Mouse (Mus musculus) kidney, adult 9 months (tissue): Measurements from ENCODE around the gene Rplp1.

Experiments used
- DNase-seq: peaks from one replicate; pipeline ENCODE4 v3.0.0; 2022

Gene Rplp1

DNA sequence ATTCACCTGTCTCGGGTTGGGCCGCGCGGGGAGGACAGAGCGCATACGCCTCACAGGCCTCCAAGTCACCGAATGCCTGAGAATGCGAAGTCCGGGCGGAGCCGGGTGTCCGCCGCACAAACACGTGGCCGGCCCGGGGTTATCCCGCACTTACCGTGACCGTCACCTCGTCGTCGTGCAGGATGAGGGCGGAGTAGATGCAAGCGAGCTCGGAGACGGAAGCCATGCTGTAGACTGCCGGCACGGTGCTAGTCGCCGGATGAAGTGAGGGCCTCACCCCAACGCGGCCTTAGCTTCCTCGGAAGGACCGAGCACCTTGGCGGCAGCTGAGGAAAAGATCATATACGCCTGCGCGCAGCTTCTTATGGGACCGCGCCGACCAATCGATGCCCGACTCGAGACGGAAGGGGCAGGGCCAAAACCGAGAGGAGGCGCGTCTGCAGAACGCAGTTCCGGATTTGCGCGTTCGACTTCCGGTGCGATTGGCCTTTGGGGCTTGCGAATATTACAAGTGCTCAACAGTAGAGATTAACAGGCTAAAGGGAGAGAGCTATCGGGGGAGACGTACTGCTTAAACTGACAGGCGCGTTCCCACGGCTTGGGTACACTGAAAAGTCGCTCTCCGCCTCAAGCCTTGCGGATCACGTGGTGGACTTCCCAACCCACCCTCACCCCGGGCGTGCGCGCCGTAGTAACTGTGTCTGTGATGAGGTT is at the start of gene Rplp1:
Gene Rplp1, minus strand, starts transcription at position 340 of the 714 bp plus-strand sequence.
- DNase-seq, result peak; percentile 98

DNA sequence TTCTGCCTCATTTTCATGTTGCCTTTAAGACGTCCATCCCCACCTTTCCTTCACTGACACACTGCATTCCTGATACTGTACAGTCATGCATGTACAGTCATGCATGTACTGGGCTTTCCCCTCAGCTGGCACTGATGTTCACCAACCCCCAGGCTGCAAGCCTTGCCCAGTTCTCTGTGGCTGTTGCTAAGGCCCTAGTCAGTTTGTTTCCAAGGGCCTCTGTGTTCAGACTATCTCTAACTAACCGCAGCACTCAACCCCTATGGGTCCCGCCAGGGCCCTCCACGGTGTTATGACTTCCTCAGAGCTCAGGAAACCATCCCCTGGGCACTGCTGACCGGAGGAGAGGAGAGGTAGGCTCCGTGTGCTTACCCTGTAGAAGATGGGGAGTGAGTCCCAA is 49.0 kb upstream of the Rplp1 start:
- no peak for DNase-seq

DNA sequence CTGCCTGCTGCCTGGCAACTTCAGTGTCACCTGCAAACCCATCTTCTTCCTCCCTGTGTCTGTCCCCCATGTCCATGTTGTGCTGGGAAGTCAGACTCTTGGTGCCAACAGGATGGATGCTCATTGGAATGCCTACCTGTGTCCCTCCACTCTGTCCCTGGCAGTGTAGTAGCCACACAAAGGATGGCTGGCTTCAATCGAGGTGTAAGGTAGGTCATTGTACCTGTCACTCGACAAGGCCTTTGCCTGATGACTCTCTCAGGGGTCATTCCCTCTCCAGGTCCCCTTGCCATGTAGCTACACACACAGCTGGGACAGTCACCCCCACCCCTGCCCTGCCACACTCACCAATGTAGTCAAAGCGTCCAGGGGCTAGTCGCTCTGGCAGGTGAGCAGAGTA is 46.8 kb upstream of the Rplp1 start:
- DNase-seq, result no peak

DNA sequence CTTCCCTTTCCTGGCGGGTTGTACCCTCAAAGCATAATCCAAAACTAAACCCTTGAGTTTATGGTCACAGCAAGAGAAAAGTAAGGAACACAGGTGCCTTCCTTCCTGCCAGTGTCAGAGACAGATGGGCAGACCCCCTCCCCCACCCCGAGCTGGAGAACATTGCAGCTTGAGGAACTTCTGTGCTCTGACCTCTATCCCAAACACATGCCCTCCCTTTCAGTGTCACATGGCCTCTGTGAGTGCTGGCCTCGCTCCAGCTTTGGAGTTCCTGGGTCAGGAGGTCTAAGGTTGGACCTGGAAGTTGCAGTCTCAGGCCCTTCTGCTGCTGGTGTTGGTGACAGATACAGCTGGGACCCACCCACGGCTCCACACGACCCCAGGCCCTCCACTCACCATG is 46.4 kb upstream of the Rplp1 start:
- peak; percentile 78 for DNase-seq

DNA sequence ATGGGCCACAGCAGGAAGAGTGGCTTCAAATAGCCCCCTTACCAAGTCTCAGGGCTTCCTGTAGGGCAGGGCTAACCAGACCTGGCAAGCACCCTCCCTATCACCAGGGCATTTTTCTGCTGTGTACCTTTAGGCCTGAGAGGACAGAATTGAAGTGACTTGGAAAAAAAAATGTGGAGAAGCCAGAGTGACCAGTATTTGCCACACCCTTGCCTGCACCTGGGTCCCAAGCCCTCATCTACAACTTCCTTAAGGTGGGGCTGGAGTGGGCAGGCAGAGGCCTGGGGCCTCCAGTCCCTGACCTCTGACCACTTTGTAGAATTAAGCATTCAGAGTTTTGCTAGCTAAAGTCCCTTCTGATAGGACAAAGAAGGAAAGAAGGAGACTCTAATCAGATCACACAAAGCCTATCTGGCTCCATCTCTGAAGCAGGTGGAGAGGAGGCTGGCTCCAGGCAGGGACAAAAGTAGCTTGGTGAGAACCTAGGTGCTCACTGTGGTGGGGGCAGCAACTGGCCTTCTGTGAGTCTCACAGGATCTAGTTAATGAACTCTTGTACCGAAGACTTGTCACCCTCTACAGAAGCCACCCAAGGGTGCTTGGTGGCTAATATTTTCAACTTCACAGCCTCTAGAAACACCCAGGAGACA is 45.7 kb upstream of the Rplp1 start:
- DNase-seq, result no peak

DNA sequence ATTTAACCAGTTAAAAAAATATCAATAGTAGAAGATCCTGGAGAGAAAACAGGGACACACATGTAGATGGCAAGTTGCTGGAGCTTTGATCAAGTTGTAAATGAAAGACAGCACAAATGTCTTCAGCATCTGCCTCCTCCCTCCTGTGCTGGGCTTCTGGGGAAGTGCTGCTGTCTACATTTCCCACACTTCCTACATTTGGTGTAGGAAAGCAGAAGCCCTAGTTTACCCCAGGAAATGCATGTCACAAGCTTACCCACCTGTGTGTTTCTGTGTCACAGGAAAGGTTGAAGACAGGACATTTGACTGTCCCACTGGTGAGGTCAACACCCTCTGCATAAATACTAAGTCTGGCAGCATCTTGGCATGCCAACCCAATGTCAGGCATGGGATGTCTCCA is 40.4 kb upstream of the Rplp1 start:
- DNase-seq, result no peak

DNA sequence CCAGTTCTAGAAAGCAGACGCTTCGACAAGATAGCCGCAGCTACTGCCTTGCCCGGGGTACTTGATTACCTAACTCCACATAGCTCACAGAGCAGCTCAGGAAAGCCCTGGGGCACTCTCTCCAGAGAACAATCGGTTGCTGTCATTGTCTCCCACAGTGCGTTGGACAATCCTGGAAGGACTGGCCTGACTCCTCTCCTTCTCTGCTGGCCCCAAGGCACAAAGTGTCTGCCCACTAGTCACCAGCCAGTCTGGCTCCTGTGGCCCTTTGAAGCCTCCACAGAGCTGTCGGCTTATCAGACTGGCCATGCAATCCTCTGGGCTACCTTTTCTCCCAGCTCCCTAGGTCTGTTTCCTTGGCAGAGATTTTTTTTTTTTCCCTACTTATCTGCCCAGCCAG is 37.9 kb upstream of the Rplp1 start:
- DNase-seq, result no peak

DNA sequence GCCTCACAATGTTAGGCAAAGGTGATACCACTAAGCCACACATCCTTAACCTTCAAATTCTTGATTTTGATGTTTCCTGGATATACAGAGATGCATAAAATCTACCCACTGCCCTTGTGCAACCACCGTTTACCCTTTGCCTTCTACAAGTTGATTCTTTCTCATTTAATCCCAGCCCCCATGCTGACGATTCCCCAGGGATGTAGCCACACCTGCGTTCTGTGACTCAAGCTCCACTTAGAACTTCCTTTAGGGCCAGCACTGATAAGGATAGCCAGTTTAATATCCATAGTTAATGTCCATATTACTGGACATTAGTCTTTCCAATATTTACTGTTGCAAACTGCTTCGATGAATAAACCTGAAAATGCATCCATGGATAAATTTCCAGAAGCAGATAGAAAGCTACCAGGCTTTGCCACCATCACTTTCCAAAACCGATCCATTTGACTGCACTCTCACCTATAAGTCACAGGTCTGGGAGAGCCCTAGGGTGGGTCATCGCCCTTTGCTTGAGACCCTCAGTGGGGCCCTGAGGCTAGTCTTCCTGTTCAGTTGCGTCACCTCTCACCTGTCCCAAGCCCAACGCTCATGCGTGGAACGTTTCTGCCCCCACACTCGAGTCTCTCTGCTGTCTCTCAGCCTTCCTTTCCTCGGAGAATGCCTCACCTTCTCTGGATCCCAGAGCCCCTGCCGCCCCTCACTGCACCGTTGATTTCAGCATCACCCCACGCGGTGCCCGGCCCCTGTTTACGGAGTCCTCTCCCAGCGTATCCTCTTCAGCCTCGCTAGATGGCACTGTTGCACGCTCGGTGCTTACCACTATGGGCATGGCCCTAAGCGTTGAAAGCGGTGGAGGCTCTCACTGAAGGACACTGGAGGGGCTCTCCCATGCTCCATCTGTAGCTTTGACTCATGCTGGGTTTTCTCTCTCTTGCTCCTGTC is 33.3 kb upstream of the Rplp1 start:
- DNase-seq, result peak; percentile 71

DNA sequence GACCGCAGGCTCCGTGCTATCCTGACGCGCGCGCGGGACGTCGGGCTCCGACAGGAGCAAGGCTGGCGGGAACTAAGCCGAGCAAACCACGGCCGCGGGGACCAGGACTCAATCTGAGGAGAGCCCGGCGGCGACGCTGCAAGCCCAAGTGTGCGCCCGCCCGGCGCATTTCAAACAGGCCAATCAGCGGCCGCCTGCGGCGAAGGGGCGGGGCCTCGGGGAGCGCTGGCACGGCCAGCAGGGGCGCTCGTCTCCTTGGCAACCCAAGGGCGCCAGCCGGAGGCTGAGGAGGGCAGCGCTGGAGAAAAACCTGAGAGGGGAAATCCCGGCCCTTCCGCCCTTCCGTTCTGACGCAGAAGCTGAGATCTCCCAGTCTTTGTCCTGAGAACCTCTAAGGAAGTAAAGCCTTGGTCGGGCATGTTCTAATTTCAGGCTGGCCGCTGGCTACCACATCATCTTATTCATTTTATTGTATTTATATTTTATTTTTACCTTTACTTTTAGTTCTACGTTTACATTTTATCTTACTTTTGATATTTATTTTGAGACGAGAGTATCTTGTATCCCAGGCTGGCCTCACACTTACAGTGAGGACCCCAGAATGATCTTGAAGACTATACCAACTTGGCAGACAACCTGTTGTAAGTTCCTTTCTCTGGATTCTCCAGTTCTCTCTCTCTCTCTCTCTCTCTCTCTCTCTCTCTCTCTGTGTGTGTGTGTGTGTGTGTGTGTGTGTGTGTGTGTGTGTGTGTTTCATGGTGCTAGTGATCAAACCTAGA is 32.5 kb upstream of the Rplp1 start, which contains the start of gene Kif23:
Gene Kif23, minus strand, starts transcription at position 152 of the 779 bp plus-strand sequence.
- DNase-seq, result peak; percentile 96

DNA sequence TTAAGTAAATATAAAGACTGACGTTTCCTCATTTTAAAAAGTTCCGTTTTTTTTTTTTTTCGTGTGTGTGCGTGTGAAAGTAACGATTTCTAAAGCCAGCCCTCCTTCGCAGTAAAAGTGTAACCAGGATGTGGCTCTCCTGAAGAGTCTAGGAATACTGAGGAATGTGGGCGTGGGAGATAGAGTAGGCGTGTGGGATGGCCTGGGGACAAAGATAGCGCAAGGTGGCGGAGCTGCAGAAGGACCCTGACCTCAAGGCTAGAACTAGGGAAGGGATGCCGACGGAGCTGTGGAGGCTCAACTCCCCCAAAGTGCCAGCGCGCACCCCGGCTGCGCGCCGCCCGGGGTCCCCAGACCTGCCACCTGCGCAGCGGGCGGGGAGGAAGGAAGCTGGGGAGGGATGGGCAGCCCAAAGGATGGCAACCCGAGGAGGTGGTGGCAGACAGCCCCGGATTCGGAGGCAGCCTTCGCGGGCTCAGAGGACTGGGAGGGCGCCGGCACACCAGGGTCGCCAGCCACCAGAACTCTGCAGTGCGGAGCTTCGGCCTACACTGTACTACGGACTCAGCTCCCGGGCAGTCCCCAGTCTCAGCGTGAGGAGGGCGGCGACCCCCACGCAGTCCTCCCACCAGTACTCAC is 31.8 kb upstream of the Rplp1 start:
- peak; percentile 22 for DNase-seq

DNA sequence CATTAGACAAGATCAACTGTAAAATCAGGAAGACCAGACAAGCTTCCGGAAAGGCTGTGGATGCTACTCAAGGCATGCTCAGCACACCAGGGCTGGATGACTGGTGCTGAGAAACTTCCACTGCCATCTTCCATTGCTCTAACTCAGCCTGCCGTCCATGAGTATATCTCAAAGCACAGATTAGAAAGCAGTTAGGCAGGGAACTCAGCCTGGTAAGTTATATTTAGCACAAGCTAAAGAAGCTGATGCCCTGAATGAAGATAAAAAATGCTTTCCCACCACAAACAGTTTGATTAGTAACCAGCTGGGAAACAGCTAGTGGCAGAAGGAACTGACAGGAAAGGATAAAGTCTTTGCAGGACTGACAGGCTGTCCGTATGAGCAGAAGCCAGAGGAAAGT is 26.7 kb upstream of the Rplp1 start:
- DNase-seq, result no peak

DNA sequence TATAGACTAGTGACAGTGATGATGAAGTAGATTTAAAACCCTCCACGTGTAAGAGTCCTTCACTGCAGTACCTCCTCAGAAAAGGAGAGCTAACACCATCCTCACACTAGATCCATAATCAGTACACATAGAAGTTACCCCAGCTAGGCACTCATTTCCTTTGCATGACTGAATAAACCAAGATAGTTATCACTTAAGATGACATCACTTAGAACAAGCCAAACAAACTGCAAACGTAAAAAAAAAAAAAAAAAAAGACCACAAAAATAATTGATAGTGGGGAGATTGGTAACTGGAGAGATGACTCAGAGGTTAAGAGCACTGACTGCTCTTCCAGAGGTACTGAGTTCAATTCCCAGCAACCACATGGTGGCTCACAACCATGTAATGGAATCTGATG is 19.0 kb upstream of the Rplp1 start:
- no peak for DNase-seq

DNA sequence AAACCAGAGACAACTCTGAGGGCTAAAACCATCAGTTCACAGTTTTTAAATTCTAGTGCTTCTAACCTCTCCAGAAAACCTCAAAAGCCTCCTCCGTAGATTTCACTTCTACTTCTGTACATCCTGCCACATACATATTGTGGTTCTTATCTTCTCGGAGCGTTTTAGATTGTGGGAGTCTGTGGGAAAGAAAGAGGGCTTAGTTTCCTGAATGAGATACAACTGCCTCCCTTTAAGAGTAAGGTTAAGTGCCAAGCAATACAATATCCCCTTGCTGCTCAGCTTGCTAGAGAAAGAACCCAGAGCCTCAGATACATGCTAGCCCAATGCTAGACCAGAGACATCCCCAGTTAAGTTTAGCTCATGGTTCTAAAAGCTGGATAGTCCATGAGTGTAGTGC is 17.7 kb upstream of the Rplp1 start:
- DNase-seq, result no peak

DNA sequence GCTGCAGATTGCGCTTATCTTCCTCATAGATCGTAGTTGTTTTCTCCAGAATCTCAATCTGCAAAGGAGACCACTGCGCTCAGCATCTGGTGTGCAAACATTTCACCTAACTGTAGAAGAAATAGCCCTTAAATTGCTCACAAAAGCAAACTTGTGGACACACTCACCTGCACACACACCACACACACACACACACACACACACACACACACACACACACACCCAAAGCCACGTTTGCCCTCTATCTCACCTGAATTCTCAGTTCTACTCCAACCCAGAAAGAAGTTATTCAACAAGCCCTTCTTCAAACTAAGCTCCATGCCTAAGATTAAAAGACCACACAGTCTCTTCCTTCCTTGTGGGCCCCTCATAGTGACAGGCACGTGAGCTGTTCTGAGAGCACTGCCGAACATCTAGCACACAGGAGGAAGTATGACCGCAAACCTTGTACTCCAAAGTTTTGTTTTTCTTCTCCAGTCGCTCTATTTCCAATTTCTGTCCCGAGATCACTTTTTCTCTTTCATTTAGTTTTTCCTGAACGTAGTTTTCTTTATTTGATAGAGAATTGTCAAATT is 10.8 kb upstream of the Rplp1 start:
- DNase-seq, result no peak

DNA sequence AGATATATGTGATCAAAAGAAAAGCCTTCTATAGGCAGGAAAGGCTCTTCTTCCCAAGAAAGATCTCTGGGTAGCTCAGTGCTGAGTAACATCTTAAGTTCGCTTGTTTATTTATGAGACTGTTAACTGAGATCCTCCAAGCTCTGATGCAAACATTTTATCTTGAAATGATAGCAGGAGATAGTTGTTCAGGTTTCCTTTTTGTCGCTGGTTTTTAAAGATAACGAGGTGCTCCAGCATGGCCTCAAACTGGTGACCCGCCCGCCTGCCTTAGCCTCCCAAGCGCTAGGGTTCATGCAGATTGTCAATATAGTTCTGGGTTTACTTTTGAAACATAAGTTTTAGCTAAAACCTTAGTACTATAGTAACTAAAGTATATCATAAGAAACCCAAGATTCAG is 6.0 kb upstream of the Rplp1 start:
- no peak for DNase-seq

DNA sequence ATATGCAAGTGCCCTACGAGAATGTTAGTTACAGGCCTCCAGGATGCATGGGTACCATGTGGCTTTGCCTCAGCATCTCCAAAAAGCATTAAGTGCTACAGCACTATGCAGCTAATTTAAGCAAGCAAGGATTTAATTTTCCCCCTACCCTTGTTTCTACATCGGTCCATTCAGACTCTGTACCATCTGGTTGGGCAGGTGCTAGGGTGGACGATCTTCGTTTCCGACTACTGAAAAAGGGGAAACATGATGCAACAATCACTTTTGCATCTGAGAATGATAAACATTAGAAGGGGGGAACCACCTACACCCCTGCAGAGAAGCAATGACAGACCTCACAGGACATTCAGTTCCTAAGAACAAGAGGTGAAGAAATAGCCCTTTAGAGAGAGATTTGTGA is 5.1 kb upstream of the Rplp1 start:
- DNase-seq, result no peak

DNA sequence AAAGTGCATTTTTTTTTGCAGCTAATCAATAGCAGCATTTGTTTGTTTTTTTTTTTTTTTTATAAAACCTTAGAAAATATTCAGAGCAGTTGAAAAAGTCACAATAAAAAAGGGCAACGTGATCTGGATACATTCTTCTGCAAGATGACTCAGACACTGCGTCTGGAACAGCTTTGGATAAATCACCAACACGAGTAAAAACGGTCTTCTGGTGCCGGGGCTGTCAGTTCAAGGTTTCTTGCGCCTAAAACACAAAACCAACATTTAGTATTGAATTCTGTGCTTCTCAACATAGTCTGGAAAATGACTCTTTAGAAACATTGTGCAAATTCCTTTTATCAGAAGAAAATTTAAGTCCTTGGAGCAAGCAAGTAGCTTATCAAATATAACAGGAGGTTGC is 3.1 kb upstream of the Rplp1 start:
- no peak for DNase-seq

DNA sequence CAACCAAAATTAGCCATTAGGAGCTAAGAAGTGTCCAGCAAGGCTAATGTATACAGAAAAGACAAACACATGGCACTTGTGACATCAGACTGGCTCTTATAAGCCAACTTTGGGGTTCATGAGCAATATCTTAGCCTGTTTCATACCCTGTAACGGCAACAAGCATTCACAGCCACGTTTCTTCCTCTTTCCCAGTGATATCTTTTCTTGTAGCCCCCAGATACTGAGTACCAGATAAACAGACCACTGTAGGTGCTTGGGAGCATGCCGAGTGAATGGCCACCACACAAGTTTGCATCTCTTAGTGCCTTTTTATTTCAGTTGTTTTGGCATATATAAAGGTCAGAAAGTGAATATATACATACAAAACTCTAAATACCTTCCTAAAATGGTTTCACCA is 2.6 kb upstream of the Rplp1 start:
- DNase-seq, result no peak

DNA sequence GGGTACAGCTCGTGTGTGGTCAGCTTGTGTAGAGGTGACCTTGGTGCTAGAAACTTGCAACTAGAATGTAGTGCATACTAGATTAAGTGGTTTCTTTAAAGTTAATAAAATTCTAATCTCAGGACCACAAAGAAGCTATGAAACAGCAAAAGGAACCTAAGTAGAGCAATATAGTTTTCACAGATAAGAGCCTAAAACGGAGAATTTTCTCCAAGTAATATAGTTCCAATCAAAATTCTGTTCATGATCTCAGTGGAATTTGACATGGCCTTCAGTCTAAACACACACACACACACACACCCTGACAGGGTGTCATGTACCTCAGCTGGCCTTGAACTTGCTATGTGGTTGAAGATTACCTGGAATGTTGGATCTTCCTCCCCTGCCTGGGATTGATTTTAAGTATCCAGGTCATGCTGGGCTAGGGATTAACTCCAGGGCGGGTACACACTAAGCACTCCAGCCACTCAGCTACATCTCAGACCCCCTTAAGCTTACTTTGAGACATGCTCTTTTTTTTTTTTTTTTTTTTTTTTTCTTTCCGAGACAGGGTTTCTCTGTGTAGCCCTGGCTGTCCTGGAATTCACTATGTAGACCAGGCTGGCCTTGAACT is 1.2 kb upstream of the Rplp1 start:
- no peak for DNase-seq

DNA sequence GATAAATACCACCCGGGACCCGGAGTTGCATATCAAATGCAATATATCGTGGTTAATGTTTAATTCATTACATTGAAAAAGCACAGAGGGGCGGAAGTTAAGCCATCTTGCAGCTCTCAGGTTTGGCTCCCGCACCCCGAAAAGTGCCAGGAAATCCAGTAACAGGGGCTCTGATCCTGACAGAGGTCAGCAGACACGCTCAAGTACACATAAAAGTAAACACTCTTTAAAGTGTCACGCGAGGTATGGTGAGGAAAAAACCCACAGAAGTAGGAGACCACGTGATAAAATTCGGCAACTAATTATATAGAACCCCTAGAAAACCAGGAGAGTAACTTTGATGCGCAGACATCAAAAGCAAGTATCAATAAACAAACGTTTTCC is 567 bp upstream of the Rplp1 start:
- no peak for DNase-seq

DNA sequence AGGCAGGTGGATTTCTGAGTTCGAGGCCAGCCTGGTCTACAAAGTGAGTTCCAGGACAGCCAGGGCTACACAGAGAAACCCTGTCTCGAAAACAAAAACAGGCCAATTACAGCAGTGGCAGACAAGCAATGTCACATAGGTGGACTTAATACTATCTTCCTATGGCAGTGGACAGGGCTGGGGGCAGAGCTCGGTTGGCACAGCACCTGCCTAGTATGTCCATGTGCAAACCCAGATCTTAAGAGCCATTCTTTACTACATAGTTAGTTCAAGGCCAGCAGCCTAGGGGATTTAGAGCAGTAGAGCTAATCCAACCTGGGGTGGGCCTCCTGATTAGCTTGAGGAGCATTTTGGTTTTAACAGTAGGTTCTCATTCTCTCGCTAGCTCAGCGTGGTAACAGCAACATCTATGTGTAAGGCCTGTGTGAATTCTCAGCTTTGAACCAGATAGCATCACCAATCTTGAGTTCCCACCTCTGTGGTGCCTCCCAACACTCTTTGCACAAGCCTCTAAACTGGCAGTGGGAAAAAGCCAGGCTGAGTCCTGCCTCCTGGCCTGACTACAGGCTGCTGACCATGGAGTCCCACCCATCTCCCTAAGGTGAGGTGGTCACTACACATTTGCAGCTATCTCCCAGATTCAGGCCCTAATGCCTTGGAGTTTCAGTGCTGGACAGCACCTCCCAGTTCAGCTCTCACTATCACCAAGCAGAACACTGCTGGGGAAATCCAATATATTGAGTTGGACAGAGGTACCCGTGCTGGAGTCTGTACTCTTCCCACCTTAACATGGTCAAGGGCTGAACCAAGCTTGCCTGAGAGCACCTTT is 2.8 kb downstream of the Rplp1 start:
- no peak for DNase-seq
